11 mouse cellular contexts compared by ENCODE assay signal in the genomic region with DNA sequence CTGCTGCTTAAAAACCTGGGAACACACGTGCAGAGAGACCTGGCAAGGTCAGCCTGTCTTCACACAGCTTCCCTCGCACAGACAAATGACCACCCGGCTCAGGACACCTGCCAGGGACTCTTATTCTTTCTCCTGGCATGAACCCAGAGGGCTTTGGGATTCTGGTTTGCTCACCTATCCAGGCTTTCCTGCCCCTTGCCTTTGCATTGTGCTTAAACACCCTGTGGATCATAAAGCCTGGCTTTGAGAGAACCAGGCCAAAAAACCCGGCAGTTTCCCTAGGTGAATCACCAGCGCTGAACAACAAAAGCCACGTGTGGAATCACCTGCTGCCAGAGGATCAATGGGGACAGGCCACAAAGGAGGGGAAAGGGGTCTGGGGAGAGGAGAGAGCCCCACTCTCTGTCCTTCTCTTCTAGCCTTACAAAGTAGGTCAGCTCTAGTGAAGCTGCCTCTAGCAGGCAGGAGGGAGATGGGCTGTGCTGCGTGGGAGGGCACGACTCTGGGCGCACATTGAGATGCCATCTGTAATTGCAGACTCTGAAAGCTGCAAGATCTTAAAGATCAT. TPM values are rescaled to one million over a fixed set of nuclear protein-coding genes. Genes with fewer than 3 reads are reported as not detected.
A peak's percentile ranks its signal among the peaks of the same experiment; 100 is the strongest.
DNase-seq lines count a peak whose midpoint lies in the region; TF ChIP-seq lines count a peak whose summit lies in the region.
"Had no signal": no experiment of that assay in that cellular context is flagged by ENCODE, and none has a peak within 500 bp of the region (broad histone marks: within the 10 kb centered on the region; RNA-seq: fewer than 3 reads in every experiment).

No protein-coding gene starts in this region.

- H3K4me3 ChIP-seq in layer of hippocampus, adult 2 months = no peak overlapping the region
- H3K4me3 ChIP-seq: hindbrain, embryonic 15.5 days had no signal

- peak; percentile 97 for DNase-seq in brain, adult 2 months (ENCODE audit: low read depth, low spot score)
- peak; percentile 90 for DNase-seq in cerebellum, adult 9-10 months
- peak; percentile 76 to 86 for DNase-seq in layer of hippocampus, adult 2 months (ENCODE audit: low spot score in 2 of 2)
- peak; percentile 83 to 95 for DNase-seq in left cerebral cortex, postnatal 25 days (ENCODE audit: low spot score in 2 of 2)
- no peak for DNase-seq in adrenal gland, adult 18-20 months (ENCODE audit: low spot score in 2 of 2)
- DNase-seq in heart, postnatal 4 days = no peak
- no peak for DNase-seq in urinary bladder, adult 18-20 months (ENCODE audit: low spot score in 2 of 2)
- no peak for DNase-seq in heart, adult 8-10 months (ENCODE audit: low spot score)
- DNase-seq: gastrocnemius, postnatal 36 days; thymus, postnatal 14 days had no signal

- intact Hi-C loops in left cerebral cortex, postnatal 25 days (cut with DNase I) = loop anchor here (2.0 kb wide), 2 partner anchors 37 to 49 kb away; a partner anchor contains a TSS

- no peak for TF ChIP-seq CTCF in layer of hippocampus, adult 2 months (conservative IDR thresholded peaks at IDR 0.05)

- peak overlapping the region; percentile 87 for H3K27ac ChIP-seq in layer of hippocampus, adult 2 months
- H3K27ac ChIP-seq: hindbrain, embryonic 15.5 days had no signal

RNA-seq across cellular contexts. Expression of a gene that starts 47.7 kb away (rescaled TPM):
- total RNA-seq in layer of hippocampus, adult 2 months (2021) = 10 to 100 TPM; 18.6 to 20.9 TPM
- 10 to 100 TPM; 16.0 to 16.8 TPM for total RNA-seq in left cerebral cortex, postnatal 25 days (2021)
- total RNA-seq in adrenal gland, adult 18-20 months (2021) = 10 to 100 TPM; 10.4 to 13.5 TPM
- total RNA-seq in heart, postnatal 4 days (2021) = 10 to 100 TPM; 23.3 to 25.3 TPM
- 10 to 100 TPM; 11.9 to 14.8 (median 12.8) TPM for total RNA-seq in heart, adult 8-10 months (2022)

RNA-seq across cellular contexts. Expression of a gene that starts 49.3 kb away (rescaled TPM):
- 100 to 1,000 TPM; 564 to 608 TPM for total RNA-seq in layer of hippocampus, adult 2 months (2021)
- total RNA-seq in left cerebral cortex, postnatal 25 days (2021) = 100 to 1,000 TPM; 471 to 488 TPM
- total RNA-seq in adrenal gland, adult 18-20 months (2021) = 10 to 100 TPM; 16.2 to 25.3 TPM
- total RNA-seq in heart, postnatal 4 days (2021) = 1 to 10 TPM; 3.2 to 4.0 TPM
- total RNA-seq in heart, adult 8-10 months (2022) = 1 to 10 TPM; 3.5 to 6.2 (median 4.6) TPM

Comparison
In these comparisons a context has a peak if more than half of its experiments do, and no peak if none do; other contexts are left out.
1. DNase-seq: peak in brain, adult 2 months (single experiment), cerebellum, adult 9-10 months (single experiment), layer of hippocampus, adult 2 months (2 of 2) and left cerebral cortex, postnatal 25 days (2 of 2); none in adrenal gland, adult 18-20 months (0 of 2), heart, postnatal 4 days (single experiment), urinary bladder, adult 18-20 months (0 of 2) and heart, adult 8-10 months (single experiment).
2. RNA of a gene that starts 49.3 kb away (total RNA-seq): 564 to 608 TPM in layer of hippocampus, adult 2 months and 471 to 488 TPM in left cerebral cortex, postnatal 25 days; 16.2 to 25.3 TPM in adrenal gland, adult 18-20 months, 3.5 to 6.2 TPM in heart, adult 8-10 months and 3.2 to 4.0 TPM in heart, postnatal 4 days; every median in the first group is over 10 times any median in the second.